Mouse (Mus musculus): ENCODE results near the gene Prpf38b. TPM values are rescaled to one million over a fixed set of nuclear protein-coding genes. Genes with fewer than 3 reads are reported as not detected.

The Prpf38b gene
- polyA plus RNA-seq, 1 experiment from 2014 or later = 73.7 TPM

GRCm38 (mm10) chr3:108933557-108933956 is 22.0 kb upstream of the Prpf38b start:
- Histone ChIP-seq H3K4me1 (ENCODE audit: control insufficient read depth, insufficient read depth, low read length) (no peaks in the 10 kb centered on the region), H3K27ac (ENCODE audit: low read length) (no peak overlapping the region), H3K4me3 (ENCODE audit: low read depth, low read length) (no peak overlapping the region), H3K4me2 (replicated peaks; ENCODE audit: low read depth, low read length) (no peak overlapping the region), H3K9ac (replicated peaks; ENCODE audit: low read depth, low read length) (no peak overlapping the region), H3K9me3 (ENCODE audit: control insufficient read depth, low read depth, low read length) (no peaks in the 10 kb centered on the region), H3K36me3 (ENCODE audit: control insufficient read depth, insufficient read depth, low read length) (no peaks in the 10 kb centered on the region), H3K27me3 (ENCODE audit: control insufficient read depth, insufficient read depth, low read length) (no peaks in the 10 kb centered on the region)
- ATAC-seq (ENCODE audit: insufficient number of reproducible peaks, insufficient read depth, low FRiP score, low read depth) = no peak
- WGBS = 96% methylated on average over 6 of the region's 6 CpGs

GRCm38 (mm10) chr3:108926308-108926707 is 14.8 kb upstream of the Prpf38b start:
- H3K4me3 ChIP-seq (ENCODE audit: low read depth, low read length) = no peak overlapping the region
- no peaks in the 10 kb centered on the region for H3K27me3 ChIP-seq (ENCODE audit: control insufficient read depth, insufficient read depth, low read length)
- no peaks in the 10 kb centered on the region for H3K4me1 ChIP-seq (ENCODE audit: control insufficient read depth, insufficient read depth, low read length)
- H3K27ac ChIP-seq (ENCODE audit: low read length) = no peak overlapping the region
- H3K9me3 ChIP-seq (ENCODE audit: control insufficient read depth, low read depth, low read length) = no peaks in the 10 kb centered on the region
- no peak overlapping the region for H3K4me2 ChIP-seq (replicated peaks; ENCODE audit: low read depth, low read length)
- no peak overlapping the region for H3K9ac ChIP-seq (replicated peaks; ENCODE audit: low read depth, low read length)
- 89% methylated on average over 1 of the region's 1 CpGs for WGBS
- no peaks in the 10 kb centered on the region for H3K36me3 ChIP-seq (ENCODE audit: control insufficient read depth, insufficient read depth, low read length)
- no peak for ATAC-seq (ENCODE audit: insufficient number of reproducible peaks, insufficient read depth, low FRiP score, low read depth)

GRCm38 (mm10) chr3:108925677-108926076 is 14.2 kb upstream of the Prpf38b start:
- ATAC-seq (ENCODE audit: insufficient number of reproducible peaks, insufficient read depth, low FRiP score, low read depth) = no peak
- Histone ChIP-seq H3K27me3 (ENCODE audit: control insufficient read depth, insufficient read depth, low read length) (no peaks in the 10 kb centered on the region), H3K4me3 (ENCODE audit: low read depth, low read length) (no peak overlapping the region), H3K4me1 (ENCODE audit: control insufficient read depth, insufficient read depth, low read length) (no peaks in the 10 kb centered on the region), H3K9ac (replicated peaks; ENCODE audit: low read depth, low read length) (no peak overlapping the region), H3K27ac (ENCODE audit: low read length) (no peak overlapping the region), H3K9me3 (ENCODE audit: control insufficient read depth, low read depth, low read length) (no peaks in the 10 kb centered on the region), H3K36me3 (ENCODE audit: control insufficient read depth, insufficient read depth, low read length) (no peaks in the 10 kb centered on the region), H3K4me2 (replicated peaks; ENCODE audit: low read depth, low read length) (no peak overlapping the region)
- 87% methylated on average over 4 of the region's 4 CpGs for WGBS

GRCm38 (mm10) chr3:108921822-108922221 is 10.3 kb upstream of the Prpf38b start:
- Histone ChIP-seq H3K27ac (ENCODE audit: low read length) (no peak overlapping the region), H3K4me2 (replicated peaks; ENCODE audit: low read depth, low read length) (no peak overlapping the region), H3K36me3 (ENCODE audit: control insufficient read depth, insufficient read depth, low read length) (no peaks in the 10 kb centered on the region), H3K9me3 (ENCODE audit: control insufficient read depth, low read depth, low read length) (no peaks in the 10 kb centered on the region), H3K9ac (replicated peaks; ENCODE audit: low read depth, low read length) (no peak overlapping the region), H3K27me3 (ENCODE audit: control insufficient read depth, insufficient read depth, low read length) (no peaks in the 10 kb centered on the region), H3K4me3 (ENCODE audit: low read depth, low read length) (no peak overlapping the region), H3K4me1 (ENCODE audit: control insufficient read depth, insufficient read depth, low read length) (no peaks in the 10 kb centered on the region)
- no peak; the same call in 1 of the 2 replicates for ATAC-seq (ENCODE audit: insufficient number of reproducible peaks, insufficient read depth, low FRiP score, low read depth)
- 69% methylated on average over 1 of the region's 1 CpGs for WGBS

GRCm38 (mm10) chr3:108920442-108921070 is 9.0 kb upstream of the Prpf38b start:
- Histone ChIP-seq H3K9me3 (ENCODE audit: control insufficient read depth, low read depth, low read length) (no peaks in the 10 kb centered on the region), H3K4me1 (ENCODE audit: control insufficient read depth, insufficient read depth, low read length) (no peaks in the 10 kb centered on the region), H3K27me3 (ENCODE audit: control insufficient read depth, insufficient read depth, low read length) (no peaks in the 10 kb centered on the region), H3K9ac (replicated peaks; ENCODE audit: low read depth, low read length) (no peak overlapping the region), H3K36me3 (ENCODE audit: control insufficient read depth, insufficient read depth, low read length) (no peaks in the 10 kb centered on the region), H3K4me2 (replicated peaks; ENCODE audit: low read depth, low read length) (no peak overlapping the region), H3K4me3 (ENCODE audit: low read depth, low read length) (no peak overlapping the region), H3K27ac (ENCODE audit: low read length) (no peak overlapping the region)
- 79% methylated on average over 3 of the region's 3 CpGs for WGBS
- no peak for ATAC-seq (ENCODE audit: insufficient number of reproducible peaks, insufficient read depth, low FRiP score, low read depth)

- Histone ChIP-seq H3K9ac (replicated peaks; ENCODE audit: low read depth, low read length) (no peak overlapping the region), H3K4me1 (ENCODE audit: control insufficient read depth, insufficient read depth, low read length) (no peaks in the 10 kb centered on the region), H3K4me2 (replicated peaks; ENCODE audit: low read depth, low read length) (no peak overlapping the region), H3K9me3 (ENCODE audit: control insufficient read depth, low read depth, low read length) (no peaks in the 10 kb centered on the region), H3K4me3 (ENCODE audit: low read depth, low read length) (no peak overlapping the region), H3K27ac (ENCODE audit: low read length) (no peak overlapping the region), H3K27me3 (ENCODE audit: control insufficient read depth, insufficient read depth, low read length) (no peaks in the 10 kb centered on the region), H3K36me3 (ENCODE audit: control insufficient read depth, insufficient read depth, low read length) (no peaks in the 10 kb centered on the region)
- WGBS = 89% methylated on average over 1 of the region's 1 CpGs
- ATAC-seq (ENCODE audit: insufficient number of reproducible peaks, insufficient read depth, low FRiP score, low read depth) = no peak
Measured at GRCm38 (mm10) chr3:108918852-108919251, 7.3 kb upstream of the Prpf38b start.

- Histone ChIP-seq H3K4me1 (ENCODE audit: control insufficient read depth, insufficient read depth, low read length) (no peaks in the 10 kb centered on the region), H3K36me3 (ENCODE audit: control insufficient read depth, insufficient read depth, low read length) (no peaks in the 10 kb centered on the region), H3K4me3 (ENCODE audit: low read depth, low read length) (no peak overlapping the region), H3K9ac (replicated peaks; ENCODE audit: low read depth, low read length) (no peak overlapping the region), H3K4me2 (replicated peaks; ENCODE audit: low read depth, low read length) (no peak overlapping the region), H3K27ac (ENCODE audit: low read length) (no peak overlapping the region), H3K27me3 (ENCODE audit: control insufficient read depth, insufficient read depth, low read length) (no peaks in the 10 kb centered on the region), H3K9me3 (ENCODE audit: control insufficient read depth, low read depth, low read length) (no peaks in the 10 kb centered on the region)
- ATAC-seq (ENCODE audit: insufficient number of reproducible peaks, insufficient read depth, low FRiP score, low read depth) = no peak
- 60% methylated on average over 3 of the region's 3 CpGs for WGBS
Measured at GRCm38 (mm10) chr3:108917986-108918385, 6.5 kb upstream of the Prpf38b start.

- no peak for ATAC-seq (ENCODE audit: insufficient number of reproducible peaks, insufficient read depth, low FRiP score, low read depth)
- WGBS = 27% methylated on average over 4 of the region's 4 CpGs
- no peak overlapping the region for H3K9ac ChIP-seq (replicated peaks; ENCODE audit: low read depth, low read length)
Measured at GRCm38 (mm10) chr3:108916857-108917256, 5.3 kb upstream of the Prpf38b start.

GRCm38 (mm10) chr3:108915999-108916398 is 4.5 kb upstream of the Prpf38b start:
- Histone ChIP-seq H3K9ac (replicated peaks; ENCODE audit: low read depth, low read length) (no peak overlapping the region), H3K27me3 (ENCODE audit: control insufficient read depth, insufficient read depth, low read length) (no peaks in the 10 kb centered on the region), H3K36me3 (ENCODE audit: control insufficient read depth, insufficient read depth, low read length) (no peaks in the 10 kb centered on the region), H3K4me1 (ENCODE audit: control insufficient read depth, insufficient read depth, low read length) (no peaks in the 10 kb centered on the region), H3K4me2 (replicated peaks; ENCODE audit: low read depth, low read length) (no peak overlapping the region), H3K9me3 (ENCODE audit: control insufficient read depth, low read depth, low read length) (no peaks in the 10 kb centered on the region), H3K4me3 (ENCODE audit: low read depth, low read length) (no peak overlapping the region), H3K27ac (ENCODE audit: low read length) (no peak overlapping the region)
- WGBS = 63% methylated on average over 1 of the region's 1 CpGs
- ATAC-seq (ENCODE audit: insufficient number of reproducible peaks, insufficient read depth, low FRiP score, low read depth) = no peak

More at GRCm38 (mm10) chr3:108916857-108917256, 5.3 kb upstream of the Prpf38b start:
- no peak overlapping the region for H3K4me3 ChIP-seq (ENCODE audit: low read depth, low read length)
- H3K4me2 ChIP-seq (replicated peaks; ENCODE audit: low read depth, low read length) = no peak overlapping the region
- no peaks in the 10 kb centered on the region for H3K4me1 ChIP-seq (ENCODE audit: control insufficient read depth, insufficient read depth, low read length)
- H3K27ac ChIP-seq (ENCODE audit: low read length) = no peak overlapping the region
- no peaks in the 10 kb centered on the region for H3K27me3 ChIP-seq (ENCODE audit: control insufficient read depth, insufficient read depth, low read length)
- no peaks in the 10 kb centered on the region for H3K9me3 ChIP-seq (ENCODE audit: control insufficient read depth, low read depth, low read length)
- H3K36me3 ChIP-seq (ENCODE audit: control insufficient read depth, insufficient read depth, low read length) = no peaks in the 10 kb centered on the region

Data from stomach, embryonic 14.5 days (tissue).